Mouse (Mus musculus) stomach, postnatal 0 days (tissue): ENCODE measurements at regions not wholly inside any gene's neighbourhood (a gene's known extent, or its start where the extent isn't known, plus 50 kb on each side); places are given as distances from the start of the nearest gene placed in this dataset.

Experiments
- ATAC-seq: fragments of 200-750 bp; cut with Nextera tagmentation; 2 replicates; pipeline ENCODE4 v1.8.0; 2017; ENCODE audit not compliant: low FRiP score, low TSS enrichment
- DNase-seq: peaks from one replicate; pipeline ENCODE4 v3.0.0-alpha.2; 2016; ENCODE audit warnings: low spot score
- H3K27ac ChIP-seq: fragments of 300-500 bp; sonication (generic); replicated peaks from 2 replicates; pipeline ENCODE4 v1.5.1; 2014; ENCODE audit warnings: mild to moderate bottlenecking, control low read depth
- H3K27me3 ChIP-seq: fragments of 300-500 bp; sonication (generic); 2 replicates; pipeline ENCODE4 v1.6.1; 2014; ENCODE audit warnings: low read length; ENCODE audit not compliant: control insufficient read depth, insufficient read depth
- H3K36me3 ChIP-seq: fragments of 300-500 bp; sonication (generic); 2 replicates; pipeline ENCODE4 v1.6.1; 2014; ENCODE audit warnings: low read length, mixed read lengths; ENCODE audit not compliant: control insufficient read depth, insufficient read depth
- H3K4me1 ChIP-seq: fragments of 300-500 bp; sonication (generic); replicated peaks from 2 replicates; pipeline ENCODE4 v1.6.1; 2014; ENCODE audit warnings: antibody characterized with exemption; ENCODE audit not compliant: control insufficient read depth, insufficient read depth
- H3K4me2 ChIP-seq: fragments of 300-500 bp; sonication (generic); replicated peaks from 2 replicates; pipeline ENCODE4 v1.6.1; 2014; ENCODE audit warnings: low read depth, mild to moderate bottlenecking, control low read depth, moderate library complexity
- H3K4me3 ChIP-seq: fragments of 300-500 bp; sonication (generic); 2 replicates; pipeline ENCODE4 v1.5.1; 2014; ENCODE audit warnings: low read depth, low read length, control low read depth
- H3K9ac ChIP-seq: fragments of 300-500 bp; sonication (generic); 2 replicates; pipeline ENCODE4 v1.6.1; 2014; ENCODE audit warnings: mild to moderate bottlenecking, low read length, control low read depth, mixed read lengths
- H3K9me3 ChIP-seq: fragments of 300-500 bp; sonication (generic); 2 replicates; pipeline ENCODE4 v1.6.1; 2016; ENCODE audit warnings: low read length; ENCODE audit not compliant: control insufficient read depth
- CTCF ChIP-seq: IDR thresholded peaks from 2 replicates; pipeline ENCODE4 v1.5.1; 2016; ENCODE audit warnings: antibody characterized with exemption, low read depth, mild to moderate bottlenecking, moderate library complexity
- EP300 ChIP-seq: optimal IDR thresholded peaks from 2 replicates; pipeline ENCODE3; 2016; ENCODE audit warnings: antibody characterized with exemption
- WGBS: fragments of 180-500 bp; shearing (Covaris S2); extraction: QIAGEN DNeasy Blood & Tissue Kit; methylation state at CpG from one replicate; pipeline ENCODE4 v1.1.7; 2014; 5-methylcytosine and 5-hydroxymethylcytosine counted together

DNA sequence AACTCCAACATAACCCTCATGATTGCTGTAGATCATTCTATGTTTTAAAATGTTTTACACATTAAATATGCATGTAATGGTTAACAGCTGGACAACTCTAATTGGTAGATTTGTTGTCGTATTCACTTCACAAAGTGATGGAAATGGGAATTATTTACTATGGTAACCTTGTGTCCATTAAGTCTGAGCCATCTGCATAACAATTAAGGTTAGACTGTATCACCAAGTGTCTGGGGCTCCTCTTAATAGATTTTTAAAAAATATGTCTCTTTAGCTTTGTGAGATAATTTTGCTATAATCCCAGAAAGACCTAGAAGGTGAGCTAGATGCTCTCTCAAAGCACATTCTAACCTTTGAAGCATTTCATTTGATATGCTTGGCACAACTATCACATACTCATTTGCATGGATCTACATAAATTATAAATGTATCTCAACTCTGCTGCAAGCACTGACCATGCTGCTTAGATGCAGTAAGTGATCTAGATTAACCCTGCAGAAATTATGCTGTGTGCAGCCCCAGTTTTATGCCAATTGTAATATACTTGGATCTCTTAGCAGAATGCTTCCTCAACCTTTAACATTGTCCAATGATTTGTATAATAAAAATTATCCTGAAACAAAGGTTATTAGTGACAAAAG, 227.2 kb upstream of the Pof1b start:
- H3K36me3 ChIP-seq, result no peaks in the 10 kb centered on the region
- H3K4me2 ChIP-seq, result no peak overlapping the region
- no peak overlapping the region for H3K27ac ChIP-seq
- no peaks in the 10 kb centered on the region for H3K27me3 ChIP-seq
- WGBS, result 72% methylated on average over 1 of the region's 1 CpGs
- no peaks in the 10 kb centered on the region for H3K9me3 ChIP-seq
- no peaks in the 10 kb centered on the region for H3K4me1 ChIP-seq
- H3K9ac ChIP-seq, result no peak overlapping the region
- DNase-seq (no peak), ATAC-seq (no peak)
- no peak for TF ChIP-seq CTCF
- TF ChIP-seq EP300, result no peak
- no peak overlapping the region for H3K4me3 ChIP-seq

DNA sequence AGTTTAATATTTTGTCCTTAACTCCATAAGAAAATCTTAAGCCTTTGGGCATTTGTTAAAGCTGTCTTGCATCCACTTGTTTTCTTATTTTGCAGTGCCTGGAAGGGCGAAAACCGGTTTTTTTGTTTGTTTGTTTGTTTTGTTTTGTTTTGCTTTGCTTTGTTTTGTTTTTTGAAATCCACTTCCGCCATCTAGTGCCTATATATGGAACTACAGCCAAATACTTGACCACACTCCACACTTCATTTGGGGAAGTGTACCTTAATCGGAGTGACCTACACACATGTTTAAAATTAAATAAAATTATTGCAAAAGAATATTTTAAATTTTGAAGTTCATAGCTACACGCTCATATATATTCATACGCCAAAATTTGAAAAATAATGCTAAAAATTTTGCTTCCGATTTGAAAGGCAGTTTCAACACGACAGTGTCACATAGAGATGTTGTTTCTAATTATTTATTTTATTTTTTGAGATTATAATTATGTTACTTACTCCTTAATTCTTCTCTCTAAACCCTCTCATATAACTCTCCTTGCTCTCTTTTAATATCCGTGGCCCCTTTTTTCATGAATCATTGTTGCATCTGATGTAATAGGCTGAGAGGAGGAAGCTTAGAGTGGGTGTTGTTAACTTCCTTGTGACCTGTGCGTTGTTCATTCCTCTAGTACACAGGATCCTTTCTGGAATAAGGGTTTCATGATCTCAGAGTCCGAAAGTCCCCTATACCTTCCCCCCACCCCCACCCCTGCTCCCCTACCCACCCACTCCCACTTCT, 205.4 kb upstream of the Pof1b start:
- DNase-seq (no peak), ATAC-seq (no peak)
- WGBS, result 37% methylated on average over 11 of the region's 11 CpGs
- H3K27ac ChIP-seq, result no peak overlapping the region
- H3K9me3 ChIP-seq, result no peaks in the 10 kb centered on the region
- no peak overlapping the region for H3K9ac ChIP-seq
- no peak overlapping the region for H3K4me2 ChIP-seq
- H3K36me3 ChIP-seq, result no peaks in the 10 kb centered on the region
- TF ChIP-seq CTCF, result peak; percentile 70
- no peak for TF ChIP-seq EP300
- H3K4me3 ChIP-seq, result no peak overlapping the region
- no peaks in the 10 kb centered on the region for H3K27me3 ChIP-seq
- H3K4me1 ChIP-seq, result no peaks in the 10 kb centered on the region

DNA sequence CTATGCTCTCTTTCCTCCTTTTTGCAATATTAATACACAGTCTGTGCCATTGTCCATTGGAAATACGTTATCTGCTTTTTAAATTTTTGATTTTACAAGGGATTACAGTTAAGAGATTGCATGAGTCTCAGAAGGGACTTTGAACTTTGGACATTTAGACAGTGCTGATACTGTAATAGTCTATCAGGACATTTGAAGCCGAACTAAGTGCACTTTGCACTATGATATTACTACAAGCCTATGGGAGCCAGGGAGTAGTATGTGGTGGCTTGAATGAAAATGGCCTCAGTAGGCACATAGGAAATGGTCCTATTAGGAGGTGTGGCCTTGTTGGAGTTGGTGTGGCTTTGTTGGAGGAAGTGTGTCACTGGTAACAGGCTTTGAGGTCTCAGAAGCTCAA, 188.1 kb upstream of the Pof1b start:
- TF ChIP-seq CTCF, result no peak
- TF ChIP-seq EP300, result no peak

More for the DNA sequence above, 188.1 kb upstream of the Pof1b start:
- 75% methylated on average over 2 of the region's 2 CpGs for WGBS
- Histone ChIP-seq H3K36me3 (no peaks in the 10 kb centered on the region), H3K4me1 (no peaks in the 10 kb centered on the region), H3K27me3 (no peaks in the 10 kb centered on the region), H3K4me2 (no peak overlapping the region), H3K27ac (no peak overlapping the region), H3K4me3 (no peak overlapping the region), H3K9me3 (no peaks in the 10 kb centered on the region), H3K9ac (no peak overlapping the region)
- no peak for DNase-seq
- no peak for ATAC-seq
